Mouse (Mus musculus): ENCODE measurements at regions not wholly inside any gene's neighbourhood (a gene's known extent, or its start where the extent isn't known, plus 50 kb on each side); places are given as distances from the start of the nearest gene placed in this dataset.
A peak's percentile ranks its signal among the peaks of the same experiment; 100 is the strongest.

DNA sequence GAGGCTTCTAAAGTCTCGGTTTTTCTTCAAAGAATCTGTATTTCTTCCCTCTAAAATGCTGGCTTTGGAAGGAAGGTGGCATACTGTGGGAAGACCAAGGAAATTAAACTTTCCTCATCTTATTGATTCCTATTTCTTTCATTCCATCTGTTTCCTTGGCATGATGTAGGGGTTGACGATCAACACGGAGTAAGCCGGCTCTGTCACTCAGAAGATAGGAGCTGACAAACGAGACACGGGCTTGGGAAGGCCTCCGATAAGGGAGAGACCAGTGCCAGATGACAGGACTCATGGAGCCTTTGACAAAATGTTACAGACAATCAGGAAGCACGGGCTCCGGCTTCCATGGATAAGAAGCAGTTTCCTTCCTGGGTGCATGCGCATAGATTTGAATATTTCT lies 101.4 kb upstream of the Hsfy2 start:
- H3K9ac ChIP-seq (replicated peaks; ENCODE audit: low read depth, low read length): no peak overlapping the region
- H3K4me2 ChIP-seq (ENCODE audit: low read depth, low read length): no peak overlapping the region
- H3K4me3 ChIP-seq (ENCODE audit: low read depth, low read length): no peak overlapping the region
- no peaks in the 10 kb centered on the region for H3K9me3 ChIP-seq (ENCODE audit: control insufficient read depth, low read length)
- 94% methylated on average over 10 of the region's 10 CpGs for WGBS
- H3K27me3 ChIP-seq (ENCODE audit: control insufficient read depth, insufficient read depth, low read length): no peaks in the 10 kb centered on the region
- no peaks in the 10 kb centered on the region for H3K4me1 ChIP-seq (ENCODE audit: control insufficient read depth, insufficient read depth, low read length)
- no peak for ATAC-seq (ENCODE audit: low read depth)
- no peak overlapping the region for H3K27ac ChIP-seq (ENCODE audit: low read depth, low read length)
- no peaks in the 10 kb centered on the region for H3K36me3 ChIP-seq (ENCODE audit: control insufficient read depth, insufficient read depth, low read length)

DNA sequence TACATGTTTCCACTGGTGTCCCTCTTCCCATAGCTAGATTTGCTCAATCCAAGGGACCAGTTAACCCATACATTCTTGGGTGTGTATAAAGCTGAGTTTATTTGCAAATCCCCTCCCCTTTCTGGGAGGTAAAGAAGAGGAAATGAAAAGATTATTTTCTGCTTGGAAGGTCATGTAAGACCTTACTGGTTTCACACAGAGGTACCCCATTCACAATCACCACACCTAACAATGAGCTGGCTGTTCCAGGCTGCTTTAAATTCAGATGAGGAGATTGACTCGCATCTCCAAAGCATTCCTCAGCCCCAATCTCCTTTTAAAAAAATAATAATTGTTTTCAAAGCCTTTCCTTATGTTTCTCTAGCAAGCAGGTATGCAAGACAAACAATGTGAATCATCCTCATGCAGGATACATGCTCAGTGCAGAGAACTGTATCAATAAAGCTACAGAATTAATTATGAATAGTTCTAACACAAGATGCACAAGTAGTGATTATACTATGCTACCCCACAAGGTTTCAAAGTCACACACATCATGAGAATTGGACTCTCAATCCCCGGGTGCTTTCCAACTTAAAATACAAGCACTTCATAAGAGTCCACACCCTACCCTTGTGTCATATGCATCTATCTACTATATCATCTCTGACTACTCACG lies 89.1 kb upstream of the Hsfy2 start:
- ATAC-seq (ENCODE audit: low read depth): peak; percentile 24; the same call in 1 of the 2 replicates
- Histone ChIP-seq H3K4me2 (ENCODE audit: low read depth, low read length) (no peak overlapping the region), H3K36me3 (ENCODE audit: control insufficient read depth, insufficient read depth, low read length) (no peaks in the 10 kb centered on the region), H3K27me3 (ENCODE audit: control insufficient read depth, insufficient read depth, low read length) (no peaks in the 10 kb centered on the region), H3K9ac (replicated peaks; ENCODE audit: low read depth, low read length) (no peak overlapping the region), H3K4me1 (ENCODE audit: control insufficient read depth, insufficient read depth, low read length) (no peaks in the 10 kb centered on the region), H3K9me3 (ENCODE audit: control insufficient read depth, low read length) (no peaks in the 10 kb centered on the region), H3K27ac (ENCODE audit: low read depth, low read length) (no peak overlapping the region), H3K4me3 (ENCODE audit: low read depth, low read length) (no peak overlapping the region)
- WGBS: 48% methylated on average over 3 of the region's 3 CpGs

DNA sequence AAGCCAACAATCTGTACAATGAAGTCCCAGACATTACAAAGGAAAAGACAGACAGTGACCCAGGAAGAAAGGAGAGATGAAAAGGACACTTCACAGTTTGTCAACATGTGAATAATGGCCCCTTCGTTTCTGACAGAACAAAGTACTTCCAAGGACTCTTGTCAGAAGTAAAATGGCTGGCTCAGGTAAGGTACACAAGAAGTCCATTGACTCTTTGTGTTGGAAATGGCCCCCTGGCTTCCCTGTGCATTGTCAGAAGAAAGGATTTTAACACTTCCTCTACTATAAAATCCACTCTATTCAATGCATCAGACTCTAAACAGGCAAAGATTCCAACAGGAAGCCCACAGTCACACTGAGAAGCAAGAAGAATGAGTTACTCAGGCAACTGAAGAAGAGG lies 86.4 kb upstream of the Hsfy2 start:
- ATAC-seq (ENCODE audit: low read depth): no peak
- Histone ChIP-seq H3K9ac (replicated peaks; ENCODE audit: low read depth, low read length) (no peak overlapping the region), H3K4me3 (ENCODE audit: low read depth, low read length) (no peak overlapping the region), H3K4me2 (ENCODE audit: low read depth, low read length) (no peak overlapping the region), H3K36me3 (ENCODE audit: control insufficient read depth, insufficient read depth, low read length) (no peaks in the 10 kb centered on the region), H3K9me3 (ENCODE audit: control insufficient read depth, low read length) (no peaks in the 10 kb centered on the region), H3K4me1 (ENCODE audit: control insufficient read depth, insufficient read depth, low read length) (no peaks in the 10 kb centered on the region), H3K27ac (ENCODE audit: low read depth, low read length) (no peak overlapping the region), H3K27me3 (ENCODE audit: control insufficient read depth, insufficient read depth, low read length) (no peaks in the 10 kb centered on the region)
- WGBS: 12% methylated on average over 1 of the region's 1 CpGs

DNA sequence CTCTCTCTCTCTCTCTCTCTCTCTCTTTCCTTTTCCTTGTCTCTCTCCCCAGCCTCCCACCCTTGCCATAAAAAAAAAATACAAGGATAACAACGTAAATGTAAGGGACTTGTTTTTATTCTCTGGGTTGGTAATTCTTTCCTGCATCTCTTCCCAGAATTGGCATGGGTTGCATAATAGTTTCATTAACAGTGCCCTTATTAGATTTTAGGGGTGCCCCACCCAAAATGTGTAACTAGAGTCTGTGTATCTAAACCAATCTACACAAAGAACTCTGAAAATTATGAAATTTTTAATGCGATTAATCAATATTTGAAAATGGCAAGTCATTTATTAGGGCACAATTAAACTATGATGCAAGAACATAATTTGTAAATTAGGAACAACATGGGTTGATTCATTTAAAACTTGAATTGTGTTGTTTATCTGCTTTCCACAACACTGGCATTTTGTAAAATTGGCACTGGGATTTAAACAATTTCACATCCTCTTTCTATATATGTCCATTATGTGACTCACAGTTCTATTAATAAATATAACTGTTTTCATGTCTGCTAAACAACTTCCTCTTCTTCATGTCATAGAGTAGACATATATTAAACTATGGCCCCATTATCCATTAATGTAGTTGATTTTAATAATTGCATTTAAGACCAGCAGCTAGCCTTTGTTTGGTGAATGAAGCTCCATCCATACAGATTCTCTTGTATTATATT lies 75.9 kb upstream of the Hsfy2 start:
- no peaks in the 10 kb centered on the region for H3K36me3 ChIP-seq (ENCODE audit: control insufficient read depth, insufficient read depth, low read length)
- H3K4me2 ChIP-seq (ENCODE audit: low read depth, low read length): no peak overlapping the region
- no peak overlapping the region for H3K27ac ChIP-seq (ENCODE audit: low read depth, low read length)
- no peak overlapping the region for H3K9ac ChIP-seq (replicated peaks; ENCODE audit: low read depth, low read length)
- no peak for ATAC-seq (ENCODE audit: low read depth)
- H3K4me3 ChIP-seq (ENCODE audit: low read depth, low read length): no peak overlapping the region
- no peaks in the 10 kb centered on the region for H3K4me1 ChIP-seq (ENCODE audit: control insufficient read depth, insufficient read depth, low read length)
- no peaks in the 10 kb centered on the region for H3K27me3 ChIP-seq (ENCODE audit: control insufficient read depth, insufficient read depth, low read length)
- WGBS: 91% methylated on average over 2 of the region's 2 CpGs
- no peaks in the 10 kb centered on the region for H3K9me3 ChIP-seq (ENCODE audit: control insufficient read depth, low read length)

- 84% methylated on average over 2 of the region's 2 CpGs for WGBS
- no peak overlapping the region for H3K27ac ChIP-seq (ENCODE audit: low read depth, low read length)
Observed at GRCm38 (mm10) chr1:56700451-56700850, 63.2 kb upstream of the Hsfy2 start.

DNA sequence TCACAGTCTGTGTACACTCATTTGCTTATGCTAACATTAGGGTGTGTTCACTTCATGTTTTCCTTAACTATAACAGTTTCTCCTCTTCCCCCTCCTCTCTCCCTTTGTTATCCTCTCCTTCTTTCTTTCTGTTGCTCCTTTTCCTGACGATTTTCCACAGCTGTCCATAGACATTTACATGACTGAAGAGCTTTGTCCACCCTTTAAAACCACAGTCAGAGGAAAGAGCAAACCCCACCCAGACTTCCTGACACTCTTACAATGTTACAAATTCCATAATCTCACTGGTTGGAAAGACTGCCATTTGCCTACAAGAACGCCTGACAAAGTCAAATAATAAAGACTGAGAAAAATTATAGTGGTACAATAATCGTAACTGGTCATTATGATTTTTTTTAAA lies 60.3 kb upstream of the Hsfy2 start:
- H3K9ac ChIP-seq (replicated peaks; ENCODE audit: low read depth, low read length): no peak overlapping the region
- WGBS: 52% methylated on average over 3 of the region's 3 CpGs
- H3K27ac ChIP-seq (ENCODE audit: low read depth, low read length): no peak overlapping the region
- no peaks in the 10 kb centered on the region for H3K36me3 ChIP-seq (ENCODE audit: control insufficient read depth, insufficient read depth, low read length)
- H3K4me1 ChIP-seq (ENCODE audit: control insufficient read depth, insufficient read depth, low read length): no peaks in the 10 kb centered on the region
- H3K27me3 ChIP-seq (ENCODE audit: control insufficient read depth, insufficient read depth, low read length): no peaks in the 10 kb centered on the region
- no peak overlapping the region for H3K4me3 ChIP-seq (ENCODE audit: low read depth, low read length)
- H3K9me3 ChIP-seq (ENCODE audit: control insufficient read depth, low read length): no peaks in the 10 kb centered on the region
- no peak overlapping the region for H3K4me2 ChIP-seq (ENCODE audit: low read depth, low read length)
- no peak for ATAC-seq (ENCODE audit: low read depth)

More at GRCm38 (mm10) chr1:56700451-56700850, 63.2 kb upstream of the Hsfy2 start:
- no peaks in the 10 kb centered on the region for H3K27me3 ChIP-seq (ENCODE audit: control insufficient read depth, insufficient read depth, low read length)
- H3K9ac ChIP-seq (replicated peaks; ENCODE audit: low read depth, low read length): no peak overlapping the region
- ATAC-seq (ENCODE audit: low read depth): no peak
- no peaks in the 10 kb centered on the region for H3K4me1 ChIP-seq (ENCODE audit: control insufficient read depth, insufficient read depth, low read length)
- H3K4me2 ChIP-seq (ENCODE audit: low read depth, low read length): no peak overlapping the region
- no peaks in the 10 kb centered on the region for H3K9me3 ChIP-seq (ENCODE audit: control insufficient read depth, low read length)
- no peak overlapping the region for H3K4me3 ChIP-seq (ENCODE audit: low read depth, low read length)
- no peaks in the 10 kb centered on the region for H3K36me3 ChIP-seq (ENCODE audit: control insufficient read depth, insufficient read depth, low read length)
